Mouse (Mus musculus) stomach, postnatal 0 days (tissue): ENCODE measurements around the gene Mtus2.

Experiments used
- CTCF ChIP-seq: IDR thresholded peaks from 2 replicates; pipeline ENCODE4 v1.5.1; 2016; ENCODE audit warnings: antibody characterized with exemption, low read depth, mild to moderate bottlenecking, moderate library complexity
- EP300 ChIP-seq: optimal IDR thresholded peaks from 2 replicates; pipeline ENCODE3; 2016; ENCODE audit warnings: antibody characterized with exemption

DNA sequence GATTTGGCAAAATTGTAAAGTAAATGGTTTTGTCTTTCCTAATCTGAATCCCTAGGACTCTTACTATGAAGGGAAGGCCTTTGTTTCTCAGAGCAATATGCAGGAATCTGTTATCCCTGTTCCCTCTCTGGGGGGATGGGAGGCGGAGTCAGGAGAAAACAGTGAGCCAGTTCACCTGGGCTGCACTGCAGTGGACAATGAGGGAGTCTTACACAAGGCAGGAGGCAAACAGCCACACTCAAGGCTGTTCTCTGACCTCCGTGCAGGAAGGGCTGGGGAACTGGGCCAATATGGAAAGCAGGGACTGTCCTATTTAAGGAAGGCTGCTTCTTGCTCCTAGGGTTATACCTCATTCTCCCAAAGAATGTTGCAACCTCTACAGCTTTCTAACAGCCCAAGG is 5.4 kb upstream of the Mtus2 start:
- TF ChIP-seq CTCF = no peak
- no peak for TF ChIP-seq EP300
